Comparison of ENCODE assay signal across 9 mouse cellular contexts in the genomic region with DNA sequence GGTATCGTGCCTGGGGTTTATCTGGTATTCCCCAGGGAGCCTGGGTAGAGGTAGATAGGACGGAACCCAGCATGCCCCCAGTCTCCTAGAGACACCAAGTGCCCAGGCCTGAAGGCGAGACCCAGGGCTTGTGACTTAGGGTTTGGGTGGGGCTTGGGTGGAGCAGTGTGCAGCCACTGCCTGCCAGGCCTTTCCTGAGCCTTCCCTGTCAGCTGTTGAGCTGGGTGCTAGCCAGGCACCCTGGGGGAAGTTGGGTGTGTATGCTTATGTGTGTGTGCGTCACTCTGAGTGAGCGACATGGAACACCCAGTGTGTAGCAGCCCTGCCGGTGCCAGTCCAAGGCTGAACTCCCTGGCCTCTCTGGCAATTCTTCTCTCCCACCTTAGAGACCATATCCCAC.
A peak's percentile ranks its signal among the peaks of the same experiment; 100 is the strongest.
DNase-seq lines count a peak whose midpoint lies in the region; ATAC-seq lines count a peak whose summit lies in the region.
"Had no signal": no experiment of that assay in that cellular context is flagged by ENCODE, and none has a peak within 500 bp of the region (broad histone marks: within the 10 kb centered on the region; RNA-seq: fewer than 3 reads in every experiment).

No protein-coding gene starts in this region.

- DNase-seq in kidney, adult 18-20 months, result peak; percentile 10
- DNase-seq in kidney, postnatal 4 days, result no peak
- DNase-seq in cerebellum, postnatal 10 days, result peak; percentile 78 to 82
- DNase-seq in heart, postnatal 14 days, result peak; percentile 46 to 57
- DNase-seq in left cerebral cortex, adult 9 months (ENCODE audit: low spot score in 2 of 2), result no peak
- no peak for DNase-seq in layer of hippocampus, adult 9-11 months
- DNase-seq: kidney, adult 11 months; liver, embryonic 13.5 days had no signal

- intact Hi-C loops in heart, postnatal 14 days (cut with DNase I), result no loop called here

- ATAC-seq in megakaryocyte progenitor cell, adult 5-6 weeks (replicated peaks; ENCODE audit: poor library complexity), result peak; percentile 54

Comparison
In these comparisons a context has a peak if more than half of its experiments do, and no peak if none do; other contexts are left out.
1. DNase-seq: peak in kidney, adult 18-20 months (single experiment), cerebellum, postnatal 10 days (2 of 2) and heart, postnatal 14 days (2 of 2); none in kidney, postnatal 4 days (0 of 2), left cerebral cortex, adult 9 months (0 of 2) and layer of hippocampus, adult 9-11 months (single experiment).